Mouse (Mus musculus) G1E-ER4 (cell line): ENCODE results near the gene Prkch. TPM values are rescaled to one million over a fixed set of nuclear protein-coding genes. Genes with fewer than 3 reads are reported as not detected.

Source experiments
- GATA1 ChIP-seq: IDR thresholded peaks from one replicate; pipeline ENCODE4 v1.8.0; 2012; ENCODE audit warnings: low read length, inconsistent platforms
- polyA plus RNA-seq: library from polyadenylated mRNA; stranded (reverse); fragments of >175 nt; gene quantifications from 2 replicates; pipeline ENCODE4 v1.2.3, GENCODE M21; 2012

Prkch gene
- polyA plus RNA-seq, 1 experiment, result not detected

DNA sequence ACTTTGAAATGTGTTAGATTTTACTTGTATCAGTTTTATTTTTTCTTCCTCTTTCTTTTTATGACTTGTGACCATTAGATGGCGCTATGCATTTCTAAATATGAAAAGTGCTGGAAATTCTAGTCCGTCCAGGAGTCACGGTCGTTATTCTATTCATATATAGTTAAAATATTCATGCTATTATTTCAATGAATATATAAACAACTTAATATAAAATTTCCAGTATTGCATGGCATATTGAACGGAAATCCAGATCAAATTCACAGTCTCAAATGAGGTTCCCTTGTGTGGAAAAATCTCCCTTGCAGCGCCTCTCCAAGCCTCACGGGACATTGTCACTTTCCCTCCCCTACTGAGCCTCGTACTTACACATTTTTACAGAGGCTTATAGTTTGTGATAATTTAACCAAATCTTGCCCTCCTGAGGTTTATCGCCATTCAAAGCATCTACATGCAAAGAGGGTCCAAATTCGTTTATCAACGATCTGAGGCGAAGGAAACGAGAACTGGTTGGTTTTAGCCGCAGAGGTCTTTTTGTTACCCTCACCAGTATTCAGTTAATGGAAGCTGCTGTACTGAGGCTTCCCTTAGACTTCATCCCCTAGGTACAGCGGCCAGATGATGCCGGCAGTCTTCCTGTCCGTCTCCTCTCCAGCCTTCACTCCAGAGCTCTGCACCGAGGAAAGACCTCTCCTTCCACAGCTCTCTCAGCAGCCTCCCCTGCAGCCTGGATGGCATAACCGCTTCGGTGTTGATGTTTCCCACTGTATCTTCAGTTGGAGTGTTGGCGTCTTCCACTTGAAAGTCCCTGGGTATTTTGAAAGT is 19.6 kb upstream of the Prkch start:
- TF ChIP-seq GATA1, result no peak

DNA sequence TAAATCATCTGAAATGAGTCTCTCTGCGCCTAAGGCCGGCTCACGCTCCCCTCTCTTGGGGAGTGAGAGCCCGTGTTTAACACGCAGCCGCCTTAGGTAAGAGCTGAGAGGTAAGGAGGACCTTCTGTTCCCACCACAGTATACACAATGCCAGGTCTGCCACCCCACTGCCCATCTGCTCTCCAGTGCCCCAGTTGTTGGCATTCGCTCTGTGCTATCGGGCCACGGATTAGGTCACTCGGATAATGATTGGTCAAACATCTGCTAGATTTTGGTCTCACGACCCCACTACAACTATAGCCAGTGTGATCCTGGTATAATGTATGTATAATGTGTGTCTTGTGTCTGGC is 19.0 kb upstream of the Prkch start:
- TF ChIP-seq GATA1, result no peak

- no peak for TF ChIP-seq GATA1
These were observed 10.0 kb upstream of the Prkch start for GRCm38 (mm10) chr12:73574632-73575031.

- TF ChIP-seq GATA1, result no peak
These were observed 6.5 kb upstream of the Prkch start for GRCm38 (mm10) chr12:73578141-73578540.

GRCm38 (mm10) chr12:73580811-73581210 is 3.8 kb upstream of the Prkch start:
- no peak for TF ChIP-seq GATA1

GRCm38 (mm10) chr12:73583318-73583717 is 1.3 kb upstream of the Prkch start:
- no peak for TF ChIP-seq GATA1

DNA sequence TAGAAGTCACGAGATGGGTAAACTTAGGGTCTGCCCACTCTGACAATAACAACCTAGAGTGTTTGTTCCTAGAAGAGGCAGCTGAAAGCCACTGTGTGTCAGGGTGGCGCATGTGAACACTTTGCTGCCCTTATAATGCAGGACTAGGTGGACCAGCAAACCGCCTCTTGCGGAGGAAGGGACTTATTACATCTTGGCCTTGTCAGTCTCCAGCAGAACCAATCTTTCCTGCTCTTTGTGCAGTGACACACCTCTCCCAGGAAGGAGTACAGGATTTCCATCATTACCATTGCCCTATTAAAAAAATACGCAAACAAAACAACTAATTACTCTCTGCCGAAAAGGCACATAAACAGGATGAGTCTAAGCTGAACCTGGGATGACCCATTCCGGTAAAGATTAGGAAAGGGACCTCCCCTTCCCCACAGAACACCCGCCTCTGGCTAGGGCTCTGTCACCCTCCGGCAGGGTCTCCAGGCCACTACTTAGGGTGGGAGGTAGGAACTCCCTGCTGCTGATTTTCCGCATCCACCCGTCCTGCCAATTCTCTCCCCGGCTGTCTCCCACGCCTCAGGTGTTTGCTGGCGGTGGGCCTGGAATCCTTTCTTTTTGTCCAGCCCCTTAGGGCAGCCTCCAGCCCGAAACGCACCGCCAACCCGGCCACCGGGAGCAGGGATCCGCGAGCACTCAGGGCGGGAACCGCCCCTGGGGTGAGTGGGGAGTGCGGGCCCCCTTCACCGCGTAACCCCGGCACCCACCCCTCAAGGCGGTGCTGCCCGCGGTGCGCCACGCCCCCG is 585 bp upstream of the Prkch start:
- TF ChIP-seq GATA1, result no peak

DNA sequence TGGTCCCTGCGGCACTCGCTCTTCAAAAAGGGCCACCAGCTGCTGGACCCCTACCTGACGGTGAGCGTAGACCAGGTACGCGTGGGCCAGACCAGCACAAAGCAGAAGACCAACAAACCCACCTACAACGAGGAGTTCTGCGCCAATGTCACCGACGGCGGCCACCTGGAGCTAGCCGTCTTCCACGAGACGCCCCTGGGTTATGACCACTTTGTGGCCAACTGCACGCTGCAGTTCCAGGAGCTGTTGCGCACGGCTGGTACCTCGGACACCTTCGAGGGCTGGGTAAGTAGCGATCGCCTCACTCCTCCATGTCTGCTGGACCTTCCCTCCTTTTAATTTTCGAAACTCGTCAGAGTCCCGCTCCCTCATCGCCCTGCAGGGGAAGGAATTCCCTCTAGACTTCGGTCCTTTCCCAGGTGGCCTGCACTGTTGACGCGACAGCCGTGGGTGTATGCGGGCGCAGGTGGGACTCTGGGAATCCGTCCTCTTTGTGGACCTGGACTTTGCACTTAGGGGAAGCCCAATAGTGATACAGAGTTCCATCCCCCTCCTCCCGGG is 725 bp downstream of the Prkch start:
- TF ChIP-seq GATA1, result no peak

- TF ChIP-seq GATA1, result no peak
These were observed 1.3 kb downstream of the Prkch start for GRCm38 (mm10) chr12:73585850-73586249.

- no peak for TF ChIP-seq GATA1
These were observed 2.7 kb downstream of the Prkch start for GRCm38 (mm10) chr12:73587262-73587661.

DNA sequence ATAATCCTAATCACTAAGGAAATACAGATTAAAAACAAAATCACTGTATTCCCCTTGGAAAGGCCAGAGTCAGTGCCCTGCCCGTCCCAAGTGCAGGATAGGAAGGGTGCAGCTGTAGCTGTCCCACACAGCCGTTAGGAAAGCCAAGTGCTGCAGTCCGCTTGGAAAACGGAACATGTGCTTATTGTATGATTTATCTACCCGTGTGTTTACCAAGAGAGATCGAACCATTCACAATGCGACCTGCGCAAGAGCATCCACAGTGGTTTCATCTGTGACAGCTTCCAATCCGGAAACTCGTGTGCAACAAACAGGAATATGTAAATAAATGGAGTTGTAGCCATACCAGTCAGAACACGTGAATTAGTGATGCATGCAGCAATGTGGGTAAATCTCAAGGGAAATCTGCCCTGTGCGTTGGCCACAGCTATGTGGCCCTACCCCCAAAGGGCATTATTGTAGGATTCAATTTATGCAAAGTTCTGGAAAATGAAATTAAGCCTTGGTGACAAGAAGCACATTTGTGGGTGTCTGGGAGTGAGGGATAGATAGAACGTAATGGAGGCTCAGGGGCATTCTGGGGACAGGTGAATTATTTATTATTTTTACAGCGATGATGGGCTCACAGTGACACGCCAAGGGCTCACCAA is 6.2 kb downstream of the Prkch start:
- TF ChIP-seq GATA1, result no peak

DNA sequence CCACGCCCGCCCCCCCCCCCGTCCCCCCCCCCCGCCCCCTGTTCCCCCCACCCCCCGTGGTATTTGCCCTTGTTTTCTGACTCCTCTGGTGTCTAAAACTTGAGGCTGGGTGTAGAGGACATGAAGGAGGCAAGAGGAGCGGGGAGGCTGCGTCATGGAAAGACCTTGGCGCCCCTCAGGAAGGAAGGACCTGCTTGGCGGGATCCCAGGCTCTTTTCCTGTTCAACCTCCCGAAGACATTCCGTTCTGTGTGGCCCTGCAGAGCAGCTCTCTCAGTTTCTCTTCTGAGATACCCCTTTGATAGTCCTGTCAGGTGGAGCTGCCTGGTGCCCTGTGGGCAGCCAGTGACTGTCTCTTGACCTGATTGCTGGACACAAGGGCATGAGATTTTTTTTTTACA is 7.0 kb downstream of the Prkch start:
- no peak for TF ChIP-seq GATA1

- TF ChIP-seq GATA1, result no peak
These were observed 8.6 kb downstream of the Prkch start for GRCm38 (mm10) chr12:73593021-73593798.

DNA sequence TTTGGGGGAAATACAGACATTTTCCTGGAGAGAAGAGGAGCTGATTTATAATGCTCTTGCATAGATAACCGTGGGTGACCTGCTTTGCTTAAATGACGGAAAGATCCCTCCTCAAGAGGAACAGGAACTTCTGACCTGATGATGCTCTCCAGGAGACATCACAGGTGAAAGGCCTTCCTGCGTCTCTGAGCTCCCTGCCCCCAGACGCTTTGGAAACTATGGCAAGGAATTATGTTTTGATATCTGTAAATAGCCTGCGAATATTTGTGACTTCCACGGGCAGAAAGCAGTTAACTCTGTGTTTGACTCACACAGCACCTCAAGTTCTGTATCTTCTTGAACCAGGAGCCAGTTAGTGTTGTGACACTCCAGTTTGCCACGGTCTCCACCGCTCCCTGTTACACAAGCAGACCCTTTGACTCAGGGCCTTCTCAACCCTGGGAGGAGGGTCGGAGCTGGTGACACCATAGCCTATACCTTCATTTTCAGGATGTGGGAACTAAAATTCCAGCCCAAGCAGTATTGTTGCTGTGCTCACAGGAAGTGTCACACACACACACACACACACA is 9.7 kb downstream of the Prkch start:
- no peak for TF ChIP-seq GATA1

- no peak for TF ChIP-seq GATA1
These were observed 10.6 kb downstream of the Prkch start for GRCm38 (mm10) chr12:73595226-73595625.

GRCm38 (mm10) chr12:73598241-73598640 is 13.6 kb downstream of the Prkch start:
- TF ChIP-seq GATA1, result no peak
